Mouse (Mus musculus): ENCODE results near the gene Espnl. TPM values are rescaled to one million over a fixed set of nuclear protein-coding genes. Genes with fewer than 3 reads are reported as not detected.
A peak's percentile ranks its signal among the peaks of the same experiment; 100 is the strongest.

Gene Espnl
- polyA plus RNA-seq, 1 experiment from 2014 or later: not detected

- Histone ChIP-seq H3K4me2 (no peak overlapping the region), H3K4me3 (ENCODE audit: low read depth, low read length) (no peak overlapping the region), H3K4me1 (ENCODE audit: insufficient read depth) (no peaks in the 10 kb centered on the region), H3K9ac (no peak overlapping the region), H3K27me3 (ENCODE audit: insufficient read depth, low read length) (no peaks in the 10 kb centered on the region), H3K9me3 (ENCODE audit: low read depth, low read length) (no peaks in the 10 kb centered on the region), H3K27ac (ENCODE audit: low read depth) (no peak overlapping the region), H3K36me3 (ENCODE audit: insufficient read depth) (peaks cover 47% of the 10 kb centered on the region)
- TF ChIP-seq CTCF (IDR thresholded peaks at IDR 0.05; ENCODE audit: low read depth): no peak
- WGBS: 100% methylated on average over 1 of the region's 1 CpGs
- ATAC-seq (ENCODE audit: insufficient read depth) (no peak), DNase-seq (no peak)
Measured at GRCm38 (mm10) chr1:91289375-91289774, 32.5 kb upstream of the Espnl start.

DNA sequence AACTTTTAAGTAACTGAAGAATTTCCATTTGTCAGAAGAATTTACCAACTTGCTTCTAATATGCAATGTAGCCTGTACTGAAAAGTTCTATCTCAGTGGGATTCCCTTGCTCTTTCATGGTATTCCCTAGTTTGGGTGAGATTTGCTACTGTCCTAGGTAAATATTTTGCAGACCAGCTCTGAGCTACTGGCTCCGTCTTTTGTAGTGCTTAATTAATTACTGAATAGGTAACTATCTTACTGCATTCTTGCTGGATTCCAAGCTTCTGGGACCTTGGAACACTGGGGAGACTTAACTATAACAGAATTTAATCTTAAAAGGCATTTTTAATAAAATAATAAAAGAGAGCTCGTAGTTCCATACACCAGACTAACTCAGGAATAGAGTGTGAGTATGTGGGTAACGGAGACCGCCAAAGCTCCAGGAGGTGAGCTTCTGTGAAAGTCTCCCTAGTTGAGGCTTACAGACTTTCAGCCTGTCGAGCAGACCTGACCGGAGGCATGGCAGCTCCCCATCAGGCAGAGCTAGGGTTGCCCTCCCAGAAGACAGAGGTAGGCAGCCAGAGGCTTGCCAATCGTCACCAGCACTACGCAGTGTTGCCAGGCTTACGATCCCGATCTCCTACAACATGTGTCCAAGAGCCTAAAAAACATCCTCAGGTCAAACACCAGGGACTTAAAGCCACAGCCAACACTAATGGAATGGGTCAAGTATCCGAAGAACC, 29.6 kb upstream of the Espnl start:
- H3K27me3 ChIP-seq (ENCODE audit: insufficient read depth, low read length): no peaks in the 10 kb centered on the region
- peaks cover 23% of the 10 kb centered on the region for H3K36me3 ChIP-seq (ENCODE audit: insufficient read depth)
- H3K9me3 ChIP-seq (ENCODE audit: low read depth, low read length): no peaks in the 10 kb centered on the region
- no peak for TF ChIP-seq CTCF (IDR thresholded peaks at IDR 0.05; ENCODE audit: low read depth)
- no peak overlapping the region for H3K4me2 ChIP-seq
- no peak overlapping the region for H3K4me3 ChIP-seq (ENCODE audit: low read depth, low read length)
- no peaks in the 10 kb centered on the region for H3K4me1 ChIP-seq (ENCODE audit: insufficient read depth)
- H3K27ac ChIP-seq (ENCODE audit: low read depth): no peak overlapping the region
- no peak overlapping the region for H3K9ac ChIP-seq
- DNase-seq (no peak), ATAC-seq (ENCODE audit: insufficient read depth) (no peak)
- WGBS: 86% methylated on average over 11 of the region's 11 CpGs

GRCm38 (mm10) chr1:91295544-91295943, 26.3 kb upstream of the Espnl start:
- ATAC-seq (ENCODE audit: insufficient read depth): no peak
- TF ChIP-seq CTCF (IDR thresholded peaks at IDR 0.05; ENCODE audit: low read depth): no peak

GRCm38 (mm10) chr1:91297799-91298744, 23.8 kb upstream of the Espnl start, which contains the start of gene Scly:
Gene Scly (plus strand): TSS chr1:91298338.
- TF ChIP-seq CTCF (IDR thresholded peaks at IDR 0.05; ENCODE audit: low read depth): peak; percentile 7; the same call in 1 of the 2 replicates
- DNase-seq (peak; percentile 95), ATAC-seq (ENCODE audit: insufficient read depth) (peak; percentile 99)
- Histone ChIP-seq H3K9ac (peak within 1 kb of the TSS; percentile 70), H3K27ac (ENCODE audit: low read depth) (0 out of 2 replicates have a peak within 1 kb of the TSS, but pooled peaks have one; percentile 30), H3K9me3 (ENCODE audit: low read depth, low read length) (no peaks in the 10 kb centered on the region), H3K4me3 (ENCODE audit: low read depth, low read length) (peak within 1 kb of the TSS; percentile 76), H3K36me3 (ENCODE audit: insufficient read depth) (no peaks in the 10 kb centered on the region), H3K4me2 (peak within 1 kb of the TSS; percentile 75), H3K4me1 (ENCODE audit: insufficient read depth) (no peaks in the 10 kb centered on the region), H3K27me3 (ENCODE audit: insufficient read depth, low read length) (no peaks in the 10 kb centered on the region)
- WGBS: under 1% methylated on average over 65 of the region's 65 CpGs

More at GRCm38 (mm10) chr1:91295544-91295943, 26.3 kb upstream of the Espnl start:
- no peak overlapping the region for H3K4me2 ChIP-seq
- DNase-seq: no peak
- H3K27me3 ChIP-seq (ENCODE audit: insufficient read depth, low read length): no peaks in the 10 kb centered on the region
- WGBS: 86% methylated on average over 6 of the region's 6 CpGs
- H3K4me1 ChIP-seq (ENCODE audit: insufficient read depth): no peaks in the 10 kb centered on the region
- H3K27ac ChIP-seq (ENCODE audit: low read depth): no peak overlapping the region
- no peak overlapping the region for H3K4me3 ChIP-seq (ENCODE audit: low read depth, low read length)
- H3K36me3 ChIP-seq (ENCODE audit: insufficient read depth): peaks cover 10% of the 10 kb centered on the region; the same call in 1 of the 2 replicates
- H3K9ac ChIP-seq: no peak overlapping the region
- H3K9me3 ChIP-seq (ENCODE audit: low read depth, low read length): no peaks in the 10 kb centered on the region

GRCm38 (mm10) chr1:91299026-91299706, 22.7 kb upstream of the Espnl start:
- H3K36me3 ChIP-seq (ENCODE audit: insufficient read depth): no peaks in the 10 kb centered on the region
- WGBS: 77% methylated on average over 13 of the region's 13 CpGs
- H3K4me1 ChIP-seq (ENCODE audit: insufficient read depth): no peaks in the 10 kb centered on the region
- H3K4me3 ChIP-seq (ENCODE audit: low read depth, low read length): peak overlapping the region; percentile 76
- H3K27ac ChIP-seq (ENCODE audit: low read depth): no peak overlapping the region
- peak overlapping the region; percentile 70 for H3K9ac ChIP-seq
- peak overlapping the region; percentile 75 for H3K4me2 ChIP-seq
- no peak for ATAC-seq (ENCODE audit: insufficient read depth)
- H3K27me3 ChIP-seq (ENCODE audit: insufficient read depth, low read length): no peaks in the 10 kb centered on the region
- no peaks in the 10 kb centered on the region for H3K9me3 ChIP-seq (ENCODE audit: low read depth, low read length)
- no peak for DNase-seq
- no peak for TF ChIP-seq CTCF (IDR thresholded peaks at IDR 0.05; ENCODE audit: low read depth)

DNA sequence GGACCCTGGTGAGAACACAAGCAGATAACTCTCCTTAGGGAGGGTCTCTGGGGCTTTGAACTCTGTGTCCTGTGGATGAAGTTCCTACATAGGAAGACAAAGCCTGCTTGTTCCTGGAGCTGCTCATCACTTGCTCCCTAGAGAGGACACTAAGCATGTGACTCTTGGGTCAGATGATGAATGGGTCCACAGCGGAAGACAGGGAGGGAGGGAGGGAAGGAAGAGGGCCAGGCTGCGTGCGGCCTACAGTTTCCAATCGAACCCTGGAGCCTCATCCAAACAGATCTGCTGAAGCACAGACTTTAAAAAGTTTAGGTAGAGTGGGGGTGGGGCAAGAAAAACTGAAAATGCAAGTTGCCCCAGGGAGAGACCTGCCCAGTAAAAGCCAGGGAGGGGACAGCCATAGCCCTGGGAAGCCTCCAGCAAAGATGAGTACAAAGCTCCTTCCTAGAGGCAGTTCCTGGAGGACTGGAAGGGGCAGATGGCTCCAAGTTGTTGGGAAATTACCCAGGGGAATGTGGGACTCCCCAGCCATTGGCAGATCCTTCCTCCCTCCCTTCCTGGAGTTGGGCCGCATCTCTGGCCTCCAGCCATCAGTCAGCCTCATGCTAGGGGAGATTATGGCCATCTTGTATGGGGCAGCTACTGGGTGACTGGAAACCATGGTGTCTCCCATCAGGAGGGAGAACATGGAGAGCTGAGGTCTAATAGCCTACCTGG, 22.0 kb upstream of the Espnl start:
- WGBS: 63% methylated on average over 5 of the region's 5 CpGs

More for the DNA sequence above, 22.0 kb upstream of the Espnl start:
- Histone ChIP-seq H3K4me3 (ENCODE audit: low read depth, low read length) (no peak overlapping the region), H3K36me3 (ENCODE audit: insufficient read depth) (0 out of 2 replicates have a peak, but pooled peaks cover under 1% of the 10 kb centered on the region), H3K9me3 (ENCODE audit: low read depth, low read length) (no peaks in the 10 kb centered on the region), H3K27me3 (ENCODE audit: insufficient read depth, low read length) (no peaks in the 10 kb centered on the region), H3K9ac (no peak overlapping the region), H3K27ac (ENCODE audit: low read depth) (no peak overlapping the region), H3K4me1 (ENCODE audit: insufficient read depth) (no peaks in the 10 kb centered on the region), H3K4me2 (no peak overlapping the region)
- ATAC-seq (ENCODE audit: insufficient read depth) (no peak), DNase-seq (peak; percentile 12)
- no peak for TF ChIP-seq CTCF (IDR thresholded peaks at IDR 0.05; ENCODE audit: low read depth)

All from lung, embryonic 14.5 days (tissue).